Mouse (Mus musculus): ENCODE data around the gene Ccdc171.
"Not testable (repeated sequence)": the region's sequence is repeated elsewhere in the genome, so short reads cannot be mapped to it uniquely, and the experiment has no call there.

Gene Ccdc171

GRCm38 (mm10) chr4:83524843-83525689 lies at the start of gene Ccdc171:
Ccdc171 (plus strand) TSS chr4:83525545.
- DNase-seq (ENCODE audit: low spot score) = peak; percentile 98

GRCm38 (mm10) chr4:83485250-83485649 lies 40.1 kb upstream of the Ccdc171 start:
- DNase-seq (ENCODE audit: low spot score) = no peak

- peak; percentile 79 for DNase-seq (ENCODE audit: low spot score)
Measured at GRCm38 (mm10) chr4:83485735-83486116, 39.6 kb upstream of the Ccdc171 start.

- peak; percentile 86 for DNase-seq (ENCODE audit: low spot score)
Measured at GRCm38 (mm10) chr4:83486117-83486901, 39.0 kb upstream of the Ccdc171 start, which contains the start of gene Psip1. Psip1 (minus strand) TSS chr4:83486459.

- DNase-seq (ENCODE audit: low spot score) = no peak
Measured at GRCm38 (mm10) chr4:83489121-83489520, 36.2 kb upstream of the Ccdc171 start.

- no peak for DNase-seq (ENCODE audit: low spot score)
Measured at GRCm38 (mm10) chr4:83493112-83493511, 32.2 kb upstream of the Ccdc171 start.

GRCm38 (mm10) chr4:83497013-83497412 lies 28.3 kb upstream of the Ccdc171 start:
- DNase-seq (ENCODE audit: low spot score) = not testable (repeated sequence)

GRCm38 (mm10) chr4:83500154-83501036 lies 24.9 kb upstream of the Ccdc171 start:
- DNase-seq (ENCODE audit: low spot score) = no peak

GRCm38 (mm10) chr4:83501037-83501430 lies 24.3 kb upstream of the Ccdc171 start:
- no peak for DNase-seq (ENCODE audit: low spot score)

GRCm38 (mm10) chr4:83509600-83509999 lies 15.7 kb upstream of the Ccdc171 start:
- no peak for DNase-seq (ENCODE audit: low spot score)

- DNase-seq (ENCODE audit: low spot score) = no peak
Measured at GRCm38 (mm10) chr4:83511083-83511482, 14.3 kb upstream of the Ccdc171 start.

- DNase-seq (ENCODE audit: low spot score) = no peak
Measured at GRCm38 (mm10) chr4:83512217-83512616, 13.1 kb upstream of the Ccdc171 start.

GRCm38 (mm10) chr4:83512644-83513043 lies 12.7 kb upstream of the Ccdc171 start:
- DNase-seq (ENCODE audit: low spot score) = no peak

GRCm38 (mm10) chr4:83514183-83514582 lies 11.2 kb upstream of the Ccdc171 start:
- no peak for DNase-seq (ENCODE audit: low spot score)

GRCm38 (mm10) chr4:83514976-83515669 lies 10.2 kb upstream of the Ccdc171 start:
- no peak for DNase-seq (ENCODE audit: low spot score)

GRCm38 (mm10) chr4:83516144-83516543 lies 9.2 kb upstream of the Ccdc171 start:
- not testable (repeated sequence) for DNase-seq (ENCODE audit: low spot score)

- DNase-seq (ENCODE audit: low spot score) = no peak
Measured at GRCm38 (mm10) chr4:83519148-83519547, 6.2 kb upstream of the Ccdc171 start.

- no peak for DNase-seq (ENCODE audit: low spot score)
Measured at GRCm38 (mm10) chr4:83519807-83520206, 5.5 kb upstream of the Ccdc171 start.

GRCm38 (mm10) chr4:83520308-83520707 lies 5.0 kb upstream of the Ccdc171 start:
- DNase-seq (ENCODE audit: low spot score) = no peak

- no peak for DNase-seq (ENCODE audit: low spot score)
Measured at GRCm38 (mm10) chr4:83522066-83522465, 3.3 kb upstream of the Ccdc171 start.

- no peak for DNase-seq (ENCODE audit: low spot score)
Measured at GRCm38 (mm10) chr4:83524456-83524842, 896 bp upstream of the Ccdc171 start.
